Mouse (Mus musculus) liver, embryonic 14.5 days (tissue): ENCODE measurements around the gene Grap2. TPM values are rescaled to one million over a fixed set of nuclear protein-coding genes. Genes with fewer than 3 reads are reported as not detected.

Source experiments
- ATAC-seq: fragments of 200-750 bp; cut with Nextera tagmentation; 2 replicates; pipeline ENCODE4 v1.8.0; 2017; ENCODE audit warnings: moderate number of reproducible peaks, mild to moderate bottlenecking, moderate library complexity; ENCODE audit not compliant: insufficient read depth
- DNase-seq, 3 experiments: peaks; one replicate each; pipeline ENCODE4 v3.0.0-alpha.2; 2012 to 2013; ENCODE audit warnings: low read depth in 3 of 3, low spot score in 3 of 3
- H3K27ac ChIP-seq: fragments of 300-500 bp; sonication (generic); 2 replicates; pipeline ENCODE4 v1.5.1; 2014; ENCODE audit warnings: moderate library complexity, mild to moderate bottlenecking, control low read depth, inconsistent platforms
- H3K27me3 ChIP-seq: fragments of 300-500 bp; sonication (generic); 2 replicates; pipeline ENCODE4 v1.6.1; 2014; ENCODE audit warnings: mild to moderate bottlenecking, low read length, moderate library complexity; ENCODE audit not compliant: control insufficient read depth, insufficient read depth
- H3K36me3 ChIP-seq: fragments of 300-500 bp; sonication (generic); replicated peaks from 2 replicates; pipeline ENCODE4 v1.6.1; 2014; ENCODE audit warnings: low read depth; ENCODE audit not compliant: control insufficient read depth, insufficient read depth
- H3K4me1 ChIP-seq, 2 experiments: fragments of 200-500 bp in 1 of 2; fragments of 300-500 bp in 1 of 2; sonication (generic) in 1 of 2; replicated peaks; 2 replicates each; pipeline ENCODE4 v1.6.1; 2012 to 2014; ENCODE audit warnings: antibody characterized with exemption in 1 of 2, inconsistent platforms in 1 of 2, low read length in 1 of 2; ENCODE audit not compliant: control insufficient read depth in 2 of 2, insufficient read depth in 2 of 2
- H3K4me2 ChIP-seq: fragments of 300-500 bp; sonication (generic); 2 replicates; pipeline ENCODE4 v1.6.1; 2014; ENCODE audit warnings: low read depth, mild to moderate bottlenecking, control low read depth, moderate library complexity
- H3K4me3 ChIP-seq, 2 experiments: fragments of 200-500 bp in 1 of 2; fragments of 300-500 bp in 1 of 2; sonication (generic) in 1 of 2; 2 replicates each; pipeline ENCODE4 v1.5.1; 2012 to 2014; ENCODE audit warnings: low read depth in 2 of 2, low read length in 2 of 2, mild to moderate bottlenecking in 2 of 2, control low read depth in 1 of 2, inconsistent platforms in 1 of 2, moderate library complexity in 1 of 2; ENCODE audit not compliant: insufficient read depth in 1 of 2
- H3K9ac ChIP-seq: fragments of 300-500 bp; sonication (generic); replicated peaks from 2 replicates; pipeline ENCODE4 v1.6.1; 2014; ENCODE audit warnings: mild to moderate bottlenecking, control low read depth, moderate library complexity
- H3K9me3 ChIP-seq: fragments of 300-500 bp; sonication (generic); 2 replicates; pipeline ENCODE4 v1.6.1; 2016; ENCODE audit warnings: low read length, mixed read lengths; ENCODE audit not compliant: control insufficient read depth
- CTCF ChIP-seq: IDR thresholded peaks from 2 replicates; pipeline ENCODE4 v1.5.1; 2016; ENCODE audit warnings: antibody characterized with exemption, low read depth, control low read depth
- EP300 ChIP-seq: IDR thresholded peaks from 2 replicates; pipeline ENCODE4 v1.6.1; 2016; ENCODE audit warnings: antibody characterized with exemption, low read depth
- WGBS: fragments of 180-500 bp; shearing (Covaris S2); extraction: QIAGEN DNeasy Blood & Tissue Kit; methylation state at CpG from one replicate; pipeline ENCODE4 v1.1.7; 2014; ENCODE audit not compliant: insufficient replicate concordance; 5-methylcytosine and 5-hydroxymethylcytosine counted together
- polyA plus RNA-seq, 2 experiments: library from polyadenylated mRNA; depleted of rRNA in 1 of 2; stranded (reverse) in 1 of 2; unstranded in 1 of 2; fragments of >200 nt; fragmentation: Nextera tagmentation in 1 of 2; extraction: Ambion mirVana in 1 of 2; gene quantifications; 2 replicates each; pipeline versions ENCODE4 v1.2.1 to v1.2.3; 2012 to 2014

Gene Grap2
- polyA plus RNA-seq, 2 experiments = 8.7 to 21.8 TPM

DNA sequence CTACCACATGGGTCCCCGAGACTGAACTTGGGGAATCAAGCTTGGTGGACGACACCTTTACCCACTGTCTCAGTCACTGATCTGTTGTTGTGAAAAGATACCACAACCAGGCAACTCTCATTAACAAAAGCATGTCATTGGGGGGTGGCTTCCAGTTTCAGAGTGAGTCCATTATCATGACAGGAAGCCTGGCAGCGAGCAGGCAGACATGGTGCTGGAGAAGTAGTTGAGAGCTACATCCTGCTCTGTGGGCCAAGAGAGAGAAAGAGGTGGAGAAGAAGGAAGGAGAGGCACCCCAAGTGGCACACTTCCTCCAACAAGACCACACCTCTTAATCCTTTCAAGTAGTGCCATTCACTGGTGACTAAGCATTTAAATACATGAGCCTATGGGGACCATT lies 67.5 kb downstream of the Grap2 start:
- no peak for ATAC-seq
- no peaks in the 10 kb centered on the region; the same call in none of the 2 replicates for H3K27me3 ChIP-seq

DNA sequence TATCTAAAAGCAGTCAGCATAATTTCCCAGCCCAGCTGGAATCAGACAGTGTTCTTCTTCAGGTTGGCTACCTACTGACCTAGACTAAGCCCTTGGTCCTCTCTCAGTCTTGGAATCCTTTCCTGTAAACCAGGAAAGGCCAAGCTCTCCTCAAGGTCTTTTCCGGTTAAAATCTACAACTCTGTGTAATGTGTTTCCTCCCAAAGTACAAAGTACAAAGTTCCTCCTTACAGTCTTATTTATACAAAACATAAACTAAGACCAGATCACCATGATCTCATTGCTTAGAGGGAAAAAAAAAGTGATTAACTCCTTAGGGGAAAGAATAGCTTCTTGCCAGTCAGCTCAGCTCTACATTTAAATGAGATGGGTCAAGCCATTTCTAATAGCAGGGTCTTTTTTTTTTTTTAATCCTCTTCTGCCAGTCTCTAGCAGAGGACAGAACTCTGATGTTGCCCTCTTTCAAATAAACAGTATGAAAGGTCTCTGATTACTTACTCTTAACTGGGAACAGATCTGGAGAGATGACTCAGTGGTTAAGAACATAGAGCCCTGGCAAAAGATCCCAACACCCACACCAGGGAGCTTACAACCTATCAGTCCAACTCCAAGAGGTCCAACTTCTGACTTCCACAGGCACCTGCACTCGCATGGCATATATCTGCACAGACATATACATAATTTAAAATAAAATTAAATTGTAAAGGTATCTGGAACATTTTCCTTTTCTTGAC lies 69.5 kb downstream of the Grap2 start:
- H3K4me2 ChIP-seq = no peak overlapping the region
- peaks cover 0 to 16% of the 10 kb centered on the region in 2 experiments; a peak in 2 of 4 replicates for H3K4me1 ChIP-seq
- no peak overlapping the region for H3K27ac ChIP-seq
- no peak overlapping the region for H3K4me3 ChIP-seq
- no peak overlapping the region for H3K9ac ChIP-seq
- H3K27me3 ChIP-seq = no peaks in the 10 kb centered on the region
- 68% methylated on average over 2 of the region's 2 CpGs for WGBS
- no peaks in the 10 kb centered on the region; the same call in 1 of the 2 replicates for H3K36me3 ChIP-seq
- TF ChIP-seq CTCF (no peak), EP300 (no peak)
- ATAC-seq (no peak), DNase-seq (no peak)
- no peaks in the 10 kb centered on the region for H3K9me3 ChIP-seq

More for the DNA sequence above, 67.5 kb downstream of the Grap2 start:
- Histone ChIP-seq H3K4me3 (no peak overlapping the region), H3K4me2 (no peak overlapping the region), H3K4me1 (peaks cover 0 to 16% of the 10 kb centered on the region in 2 experiments; a peak in 2 of 4 replicates), H3K9ac (no peak overlapping the region), H3K9me3 (no peaks in the 10 kb centered on the region), H3K36me3 (no peaks in the 10 kb centered on the region; the same call in 1 of the 2 replicates), H3K27ac (no peak overlapping the region)
- TF ChIP-seq EP300 = no peak
- no peak for TF ChIP-seq CTCF
- no peak for DNase-seq
- 54% methylated on average over 3 of the region's 3 CpGs for WGBS

DNA sequence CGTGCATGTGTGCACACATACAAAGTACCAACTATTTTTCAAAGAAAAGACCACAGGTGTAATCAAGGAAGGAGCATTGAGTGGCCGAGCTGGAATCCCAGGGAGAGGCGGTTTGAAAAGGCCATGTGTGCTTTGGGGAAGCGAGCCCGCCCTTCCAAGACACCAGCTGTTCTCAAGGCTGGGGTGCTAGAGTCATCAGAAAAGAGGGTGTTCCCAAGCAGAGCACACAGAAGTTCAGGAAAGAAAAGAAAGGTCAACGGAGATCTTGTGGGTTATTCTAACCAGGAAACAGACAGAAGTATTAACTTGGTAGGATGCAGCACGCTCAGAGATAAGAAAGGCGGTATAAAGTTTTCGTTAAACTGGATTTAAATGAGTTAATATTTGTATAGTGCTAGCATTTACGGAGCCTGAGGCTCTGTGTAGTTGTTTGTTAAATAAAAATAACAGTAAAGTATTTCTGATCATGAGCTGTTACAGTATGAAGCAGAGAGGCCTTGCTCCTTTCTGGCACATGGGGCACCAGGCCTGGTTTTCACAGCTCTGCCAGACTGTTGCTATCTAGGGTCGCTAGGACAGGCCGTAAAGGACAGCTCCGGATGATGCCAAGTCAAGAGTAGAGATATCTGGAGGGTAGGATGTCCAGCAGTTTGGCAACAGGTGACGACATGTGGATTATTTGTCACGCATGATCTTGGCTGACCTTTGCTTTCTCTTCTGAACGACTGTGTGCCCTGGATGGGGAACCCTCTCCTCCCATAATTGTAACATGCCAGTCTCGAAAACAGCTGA lies 72.8 kb downstream of the Grap2 start:
- ATAC-seq = no peak
- H3K4me2 ChIP-seq = no peak overlapping the region
- no peak overlapping the region for H3K9ac ChIP-seq
- no peaks in the 10 kb centered on the region for H3K36me3 ChIP-seq
- no peaks in the 10 kb centered on the region for H3K9me3 ChIP-seq
- H3K27me3 ChIP-seq = no peaks in the 10 kb centered on the region
- no peak overlapping the region for H3K27ac ChIP-seq
- 70% methylated on average over 17 of the region's 17 CpGs for WGBS
- no peak for DNase-seq
- H3K4me3 ChIP-seq = no peak overlapping the region
- peaks cover 0 to 7% of the 10 kb centered on the region in 2 experiments; a peak in 2 of 4 replicates for H3K4me1 ChIP-seq
- TF ChIP-seq CTCF = no peak
- no peak for TF ChIP-seq EP300

- Histone ChIP-seq H3K4me1 (no peaks in the 10 kb centered on the region), H3K9ac (no peak overlapping the region), H3K4me2 (no peak overlapping the region), H3K27ac (no peak overlapping the region), H3K9me3 (no peaks in the 10 kb centered on the region), H3K4me3 (no peak overlapping the region), H3K27me3 (peaks cover 2% of the 10 kb centered on the region; the same call in 1 of the 2 replicates), H3K36me3 (no peaks in the 10 kb centered on the region)
- WGBS = 57% methylated on average over 15 of the region's 15 CpGs
- no peak for DNase-seq
- no peak for TF ChIP-seq CTCF
- no peak for TF ChIP-seq EP300
- ATAC-seq = no peak
Measured at GRCm38 (mm10) chr15:80648977-80649606, 76.7 kb downstream of the Grap2 start.
